Mouse (Mus musculus): ENCODE results near the gene Ddx46. TPM values are rescaled to one million over a fixed set of nuclear protein-coding genes. Genes with fewer than 3 reads are reported as not detected.
"Not testable (repeated sequence)": the region's sequence is repeated elsewhere in the genome, so short reads cannot be mapped to it uniquely, and the experiment has no call there.

The Ddx46 gene
- polyA plus RNA-seq, 1 experiment from 2014 or later, result 16.7 TPM

DNA sequence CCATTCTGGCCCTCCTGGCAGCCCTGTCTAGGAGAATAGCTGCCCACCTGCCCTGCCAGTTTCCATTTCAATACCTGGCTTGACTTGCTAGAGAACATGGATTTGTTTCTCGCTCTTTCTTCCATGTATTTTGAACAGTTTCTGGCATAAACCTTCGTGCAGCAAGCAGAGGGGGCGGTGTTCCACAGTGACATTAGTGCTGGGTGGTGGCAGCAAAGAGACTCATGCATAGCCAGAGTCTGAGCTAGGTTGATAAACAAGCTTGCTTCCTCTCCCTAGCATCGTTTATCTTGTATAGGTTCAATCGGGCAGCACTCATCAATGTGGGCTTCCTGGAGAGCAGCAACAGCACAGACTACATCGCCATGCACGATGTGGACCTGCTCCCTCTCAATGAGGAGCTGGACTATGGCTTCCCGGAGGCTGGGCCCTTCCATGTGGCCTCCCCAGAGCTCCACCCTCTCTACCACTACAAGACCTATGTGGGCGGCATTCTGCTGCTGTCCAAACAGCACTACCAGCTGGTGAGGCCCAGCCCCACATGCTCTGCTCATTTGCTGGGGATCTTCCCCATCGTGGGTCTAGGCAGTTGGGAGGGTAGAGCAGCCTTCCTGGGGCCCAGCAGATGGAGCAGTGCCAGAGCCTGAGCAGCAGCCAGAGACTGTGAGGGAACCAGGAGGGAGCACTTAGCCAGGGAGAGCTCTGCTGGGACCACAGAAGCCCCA is 27.8 kb upstream of the Ddx46 start:
- H3K27ac ChIP-seq, result no peak overlapping the region
- H3K27me3 ChIP-seq, result no peaks in the 10 kb centered on the region
- no peak overlapping the region for H3K4me2 ChIP-seq
- no peak for ATAC-seq (replicated peaks; ENCODE audit: insufficient number of reproducible peaks, insufficient read depth, low FRiP score, low read depth)
- H3K4me3 ChIP-seq, result no peak overlapping the region
- peaks cover 26% of the 10 kb centered on the region; the same call in 1 of the 2 replicates for H3K36me3 ChIP-seq
- no peaks in the 10 kb centered on the region for H3K4me1 ChIP-seq (replicated peaks)
- 73% methylated on average over 10 of the region's 10 CpGs for WGBS
- no peak overlapping the region for H3K9ac ChIP-seq
- H3K9me3 ChIP-seq (replicated peaks), result no peaks in the 10 kb centered on the region

DNA sequence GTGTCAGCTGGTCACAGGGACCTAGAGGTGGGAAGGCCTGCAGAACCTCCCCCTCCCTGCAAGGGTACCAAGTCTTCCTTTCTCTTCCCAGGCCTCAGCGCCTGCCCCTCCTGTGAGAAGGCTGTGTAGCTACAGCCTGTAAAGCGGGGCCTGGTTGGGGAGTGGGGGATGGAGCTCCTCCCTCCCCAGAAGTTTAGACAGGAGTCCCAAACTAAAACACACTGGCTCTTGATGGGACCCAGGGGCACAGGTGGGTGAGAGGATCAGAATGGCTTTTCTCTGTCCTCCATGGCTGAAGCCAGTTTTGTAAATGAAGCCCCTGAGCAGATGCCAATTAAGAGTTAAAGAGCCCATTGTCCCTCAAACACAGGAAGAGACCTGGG is 27.2 kb upstream of the Ddx46 start:
- Histone ChIP-seq H3K27ac (no peak overlapping the region), H3K4me1 (replicated peaks) (no peaks in the 10 kb centered on the region), H3K9ac (no peak overlapping the region), H3K4me2 (no peak overlapping the region), H3K27me3 (no peaks in the 10 kb centered on the region), H3K4me3 (no peak overlapping the region), H3K9me3 (replicated peaks) (no peaks in the 10 kb centered on the region), H3K36me3 (peaks cover 26% of the 10 kb centered on the region; the same call in 1 of the 2 replicates)
- ATAC-seq (replicated peaks; ENCODE audit: insufficient number of reproducible peaks, insufficient read depth, low FRiP score, low read depth), result no peak
- WGBS, result 81% methylated on average over 2 of the region's 2 CpGs

DNA sequence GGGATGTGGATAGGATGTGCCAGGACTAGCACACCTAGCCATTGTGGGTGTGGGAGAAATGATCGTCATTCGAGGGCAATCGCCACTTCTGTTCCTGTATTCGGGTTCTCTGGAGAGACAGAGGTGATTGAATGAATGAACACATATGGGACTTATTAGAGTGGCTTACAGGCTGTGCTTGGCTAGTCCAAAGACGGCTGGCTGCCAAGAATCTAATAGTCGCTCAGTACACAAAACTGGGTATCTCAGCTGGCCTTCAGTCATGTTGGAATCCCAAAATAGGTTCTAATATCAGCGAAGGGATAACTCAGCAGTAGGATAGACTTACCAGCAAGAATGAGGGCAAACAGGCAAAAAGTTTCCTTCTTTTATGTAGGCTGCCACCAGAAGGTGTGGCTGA is 22.8 kb upstream of the Ddx46 start:
- WGBS, result 89% methylated on average over 7 of the region's 7 CpGs
- H3K9me3 ChIP-seq (replicated peaks), result no peaks in the 10 kb centered on the region; the same call in 1 of the 2 replicates
- H3K4me2 ChIP-seq, result no peak overlapping the region
- no peaks in the 10 kb centered on the region for H3K27me3 ChIP-seq
- no peak for ATAC-seq (replicated peaks; ENCODE audit: insufficient number of reproducible peaks, insufficient read depth, low FRiP score, low read depth)
- no peaks in the 10 kb centered on the region for H3K4me1 ChIP-seq (replicated peaks)
- no peak overlapping the region for H3K4me3 ChIP-seq
- H3K27ac ChIP-seq, result no peak overlapping the region
- H3K36me3 ChIP-seq, result peaks cover 17% of the 10 kb centered on the region; the same call in 1 of the 2 replicates
- no peak overlapping the region for H3K9ac ChIP-seq

DNA sequence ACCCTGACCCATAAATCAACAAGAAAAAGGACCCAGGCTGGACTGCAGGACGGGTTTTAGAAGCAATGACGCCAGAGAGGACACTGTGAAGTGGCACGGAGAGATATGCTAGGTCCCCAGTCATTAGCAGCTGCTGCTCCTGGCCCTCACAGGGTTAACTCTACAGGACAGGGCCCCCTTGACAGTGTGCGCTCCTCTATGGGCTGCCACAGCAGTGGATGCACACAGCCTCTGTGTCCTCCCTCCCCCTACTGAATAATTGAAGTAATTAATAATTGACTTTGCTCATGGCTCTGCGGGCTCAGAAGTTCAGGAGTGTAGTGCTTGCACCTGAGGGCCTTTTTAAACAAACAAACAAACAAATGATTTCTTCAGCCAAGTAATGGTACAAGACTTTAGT is 21.4 kb upstream of the Ddx46 start:
- 46% methylated on average over 5 of the region's 5 CpGs for WGBS
- H3K9ac ChIP-seq, result no peak overlapping the region
- no peak overlapping the region for H3K4me2 ChIP-seq
- H3K4me3 ChIP-seq, result no peak overlapping the region
- H3K27me3 ChIP-seq, result no peaks in the 10 kb centered on the region
- H3K9me3 ChIP-seq (replicated peaks), result no peaks in the 10 kb centered on the region; the same call in 1 of the 2 replicates
- peaks cover 10% of the 10 kb centered on the region; the same call in 1 of the 2 replicates for H3K36me3 ChIP-seq
- no peak overlapping the region for H3K27ac ChIP-seq
- ATAC-seq (replicated peaks; ENCODE audit: insufficient number of reproducible peaks, insufficient read depth, low FRiP score, low read depth), result no peak
- no peaks in the 10 kb centered on the region for H3K4me1 ChIP-seq (replicated peaks)

- H3K9me3 ChIP-seq (replicated peaks), result no peaks in the 10 kb centered on the region; the same call in 1 of the 2 replicates
- H3K27ac ChIP-seq, result no peak overlapping the region
- no peaks in the 10 kb centered on the region for H3K36me3 ChIP-seq
- peaks cover 13% of the 10 kb centered on the region for H3K4me1 ChIP-seq (replicated peaks)
- no peak overlapping the region for H3K4me3 ChIP-seq
- no peak overlapping the region for H3K9ac ChIP-seq
- WGBS, result 78% methylated on average over 4 of the region's 4 CpGs
- ATAC-seq (replicated peaks; ENCODE audit: insufficient number of reproducible peaks, insufficient read depth, low FRiP score, low read depth), result no peak
- no peaks in the 10 kb centered on the region for H3K27me3 ChIP-seq
- no peak overlapping the region for H3K4me2 ChIP-seq
Observed at GRCm38 (mm10) chr13:55619328-55619727, 15.5 kb upstream of the Ddx46 start.

GRCm38 (mm10) chr13:55620275-55620674 is 14.6 kb upstream of the Ddx46 start:
- Histone ChIP-seq H3K27ac (no peak overlapping the region), H3K27me3 (no peaks in the 10 kb centered on the region), H3K4me1 (replicated peaks) (peaks cover 20% of the 10 kb centered on the region), H3K9me3 (replicated peaks) (no peaks in the 10 kb centered on the region; the same call in 1 of the 2 replicates), H3K4me2 (no peak overlapping the region), H3K36me3 (0 out of 2 replicates have a peak, but pooled peaks cover 5% of the 10 kb centered on the region), H3K9ac (no peak overlapping the region), H3K4me3 (no peak overlapping the region)
- no peak for ATAC-seq (replicated peaks; ENCODE audit: insufficient number of reproducible peaks, insufficient read depth, low FRiP score, low read depth)
- 74% methylated on average over 2 of the region's 2 CpGs for WGBS

- not testable (repeated sequence) for H3K27me3 ChIP-seq; ATAC-seq (replicated peaks; ENCODE audit: insufficient number of reproducible peaks, insufficient read depth, low FRiP score, low read depth); H3K9me3 ChIP-seq (replicated peaks); H3K36me3 ChIP-seq
- Histone ChIP-seq H3K9ac (peak overlapping the region; percentile 77), H3K4me1 (replicated peaks) (peaks cover 20% of the 10 kb centered on the region), H3K4me3 (peak overlapping the region; percentile 74), H3K27ac (peak overlapping the region; percentile 81), H3K4me2 (peak overlapping the region; percentile 83)
- 17% methylated on average over 20 of the region's 20 CpGs for WGBS
Observed at GRCm38 (mm10) chr13:55622156-55622648, 12.6 kb upstream of the Ddx46 start.

- under 1% methylated on average over 59 of the region's 59 CpGs for WGBS
- ATAC-seq (replicated peaks; ENCODE audit: insufficient number of reproducible peaks, insufficient read depth, low FRiP score, low read depth), result peak; percentile 97
- Histone ChIP-seq H3K4me1 (replicated peaks) (peaks cover 20% of the 10 kb centered on the region), H3K27ac (peak within 1 kb of the TSS; percentile 81), H3K27me3 (no peaks in the 10 kb centered on the region), H3K4me2 (peak within 1 kb of the TSS; percentile 83), H3K9me3 (replicated peaks) (no peaks in the 10 kb centered on the region), H3K4me3 (peak within 1 kb of the TSS; percentile 74), H3K36me3 (peaks cover 13% of the 10 kb centered on the region), H3K9ac (peak within 1 kb of the TSS; percentile 77)
Observed at GRCm38 (mm10) chr13:55622649-55623541, 11.9 kb upstream of the Ddx46 start, which contains the start of gene Caml. Caml (plus strand) TSS chr13:55623005.

DNA sequence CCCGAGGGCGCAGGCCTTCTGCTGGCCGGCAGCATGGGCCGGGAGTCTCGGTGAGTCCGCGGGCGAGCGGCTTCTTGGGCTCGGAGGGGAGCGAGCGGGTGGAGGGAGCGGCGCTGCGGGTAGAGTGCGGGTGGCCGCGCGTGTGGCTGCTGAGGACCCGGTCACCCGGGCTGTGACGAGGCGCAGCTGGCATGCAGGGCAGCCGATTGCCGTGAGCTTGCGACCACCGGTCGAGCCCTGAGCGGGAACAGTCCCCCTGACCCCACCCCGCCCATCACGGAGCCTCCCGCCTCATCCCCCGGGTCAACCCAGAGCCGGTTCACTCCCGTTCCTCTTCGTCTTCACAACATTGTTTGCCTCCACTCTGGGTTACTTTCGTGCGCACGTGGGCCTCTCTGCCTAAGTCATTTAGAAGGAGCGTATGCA is 332 bp downstream of the Ddx46 start:
- Histone ChIP-seq H3K27ac (peak overlapping the region; percentile 50), H3K4me2 (peak overlapping the region; percentile 79), H3K9ac (peak overlapping the region; percentile 91), H3K9me3 (replicated peaks) (no peaks in the 10 kb centered on the region), H3K4me1 (replicated peaks) (peaks cover 11% of the 10 kb centered on the region), H3K36me3 (peaks cover 45% of the 10 kb centered on the region), H3K27me3 (no peaks in the 10 kb centered on the region), H3K4me3 (peak overlapping the region; percentile 84)
- ATAC-seq (replicated peaks; ENCODE audit: insufficient number of reproducible peaks, insufficient read depth, low FRiP score, low read depth), result peak; percentile 32
- 0% methylated on average over 40 of the region's 40 CpGs for WGBS

DNA sequence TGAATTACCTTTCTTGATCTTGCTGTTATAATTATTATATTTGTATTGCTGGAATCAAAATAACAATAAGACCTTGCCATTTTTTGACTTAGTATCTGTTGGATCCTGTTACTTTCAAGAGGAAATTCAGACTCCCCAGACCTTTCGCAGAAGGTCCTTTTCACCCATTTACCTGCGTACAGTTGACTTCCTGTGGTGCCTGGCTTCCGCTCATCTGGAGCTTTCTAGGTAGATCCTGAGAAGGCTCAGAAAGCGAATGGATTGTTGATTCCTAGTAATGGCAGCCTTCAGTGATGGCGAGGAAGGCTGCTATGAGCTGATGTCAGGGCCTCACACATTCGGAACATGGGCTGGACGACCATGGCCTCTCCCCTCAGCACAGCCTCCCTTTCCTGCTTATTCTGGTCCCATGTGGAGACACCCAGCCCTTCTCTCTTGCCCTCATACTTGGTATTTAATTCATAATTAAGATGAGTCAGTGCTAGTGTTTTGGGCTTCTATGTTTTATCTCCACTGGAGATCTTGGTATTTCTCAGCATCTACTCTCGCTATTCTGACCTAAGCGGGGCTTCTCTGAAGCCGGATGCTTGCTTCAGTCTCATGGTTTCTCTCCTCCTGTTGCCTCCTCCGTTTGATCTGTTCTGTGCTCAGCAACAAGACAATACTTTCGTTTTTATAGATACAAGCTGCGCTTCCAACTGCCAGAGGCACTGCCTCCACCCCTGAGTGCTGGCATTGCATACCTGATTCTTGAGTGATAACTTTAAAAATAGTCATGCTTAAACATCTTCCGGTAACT is 1.6 kb downstream of the Ddx46 start:
- Histone ChIP-seq H3K4me2 (peak overlapping the region; percentile 79), H3K9me3 (replicated peaks) (no peaks in the 10 kb centered on the region), H3K4me3 (peak overlapping the region; percentile 84; the same call in 1 of the 2 replicates), H3K36me3 (peaks cover 43% of the 10 kb centered on the region), H3K4me1 (replicated peaks) (peaks cover 11% of the 10 kb centered on the region), H3K27me3 (no peaks in the 10 kb centered on the region), H3K9ac (no peak overlapping the region), H3K27ac (no peak overlapping the region)
- WGBS, result 90% methylated on average over 14 of the region's 14 CpGs
- no peak for ATAC-seq (replicated peaks; ENCODE audit: insufficient number of reproducible peaks, insufficient read depth, low FRiP score, low read depth)

Measured in heart, embryonic 15.5 days (tissue).